Mouse (Mus musculus): ENCODE data around the gene Madcam1.

- no peak for TF ChIP-seq POLR2A (IDR thresholded peaks at IDR 0.05; ENCODE audit: insufficient read length, low read depth)
- no peak for TF ChIP-seq E2F4 (IDR thresholded peaks at IDR 0.05; ENCODE audit: insufficient read depth)
- no peak for TF ChIP-seq TCF3 (IDR thresholded peaks at IDR 0.05; ENCODE audit: insufficient read length, low read depth)
- TF ChIP-seq MYOD1 (IDR thresholded peaks at IDR 0.05; ENCODE audit: control insufficient read depth in 1 of 3, insufficient read length in 2 of 3, low read depth in 2 of 3), result peak in 2 of 3 experiments; percentile 63 to 84
- no peak for TF ChIP-seq MAX (IDR thresholded peaks at IDR 0.05; ENCODE audit: low read depth)
- no peak for TF ChIP-seq TCF12 (IDR thresholded peaks at IDR 0.05; ENCODE audit: insufficient read depth, poor library complexity, severe bottlenecking)
- TF ChIP-seq POLR2AphosphoS2 (IDR thresholded peaks at IDR 0.05; ENCODE audit: insufficient read length, low read depth), result peak; percentile 52
- no peak for TF ChIP-seq REST (IDR thresholded peaks at IDR 0.05; ENCODE audit: insufficient read depth, insufficient read length)
Measured at GRCm38 (mm10) chr10:79708668-79709067, 44.3 kb downstream of the Madcam1 start.

Data from myocyte (in vitro differentiated cells).